Mouse (Mus musculus): ENCODE measurements around the gene Agt.

Agt gene

DNA sequence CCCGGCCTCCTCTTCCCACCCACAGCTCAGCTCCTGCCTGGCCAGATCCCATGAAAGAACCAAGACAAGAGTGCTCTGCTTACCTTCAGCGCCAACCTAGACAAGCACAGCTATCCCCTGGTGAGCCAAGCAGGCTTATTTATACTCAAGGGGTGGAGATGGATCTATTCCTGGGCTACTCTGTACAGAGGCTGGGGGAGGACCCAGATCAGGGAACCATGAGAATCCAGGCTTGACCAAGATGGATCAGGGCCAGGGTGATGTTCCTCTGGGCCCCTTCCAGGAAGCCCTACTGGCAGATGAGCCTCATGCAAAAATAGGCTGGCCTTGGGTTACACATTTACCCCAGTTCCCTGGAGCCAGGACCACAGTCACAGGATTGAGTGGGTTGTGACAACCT is at the start of gene Agt:
Gene Agt, minus strand, starts transcription at position 114 of the 400 bp plus-strand sequence.
- DNase-seq (ENCODE audit: low spot score in 2 of 2) = peak; percentile 40 to 42

DNA sequence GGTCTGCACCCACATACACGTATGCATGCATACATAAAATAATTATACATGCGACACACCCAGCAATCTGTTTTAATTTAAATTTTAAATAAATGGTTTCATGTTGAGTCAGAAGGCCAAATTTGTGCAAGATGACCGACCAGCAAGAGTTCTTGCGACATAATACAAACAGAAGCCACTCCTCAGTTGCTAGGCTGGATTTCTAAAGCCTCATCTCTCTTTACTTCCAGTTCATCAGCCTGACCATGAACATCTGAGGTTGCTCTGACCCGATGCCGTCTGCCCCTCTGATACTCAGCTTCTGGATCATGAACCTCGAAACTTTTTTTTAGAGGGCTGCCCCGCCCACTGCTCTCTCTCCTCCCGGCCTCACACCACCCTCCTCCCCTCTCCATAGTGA is 48.7 kb upstream of the Agt start:
- no peak for DNase-seq (ENCODE audit: low spot score in 2 of 2)

DNA sequence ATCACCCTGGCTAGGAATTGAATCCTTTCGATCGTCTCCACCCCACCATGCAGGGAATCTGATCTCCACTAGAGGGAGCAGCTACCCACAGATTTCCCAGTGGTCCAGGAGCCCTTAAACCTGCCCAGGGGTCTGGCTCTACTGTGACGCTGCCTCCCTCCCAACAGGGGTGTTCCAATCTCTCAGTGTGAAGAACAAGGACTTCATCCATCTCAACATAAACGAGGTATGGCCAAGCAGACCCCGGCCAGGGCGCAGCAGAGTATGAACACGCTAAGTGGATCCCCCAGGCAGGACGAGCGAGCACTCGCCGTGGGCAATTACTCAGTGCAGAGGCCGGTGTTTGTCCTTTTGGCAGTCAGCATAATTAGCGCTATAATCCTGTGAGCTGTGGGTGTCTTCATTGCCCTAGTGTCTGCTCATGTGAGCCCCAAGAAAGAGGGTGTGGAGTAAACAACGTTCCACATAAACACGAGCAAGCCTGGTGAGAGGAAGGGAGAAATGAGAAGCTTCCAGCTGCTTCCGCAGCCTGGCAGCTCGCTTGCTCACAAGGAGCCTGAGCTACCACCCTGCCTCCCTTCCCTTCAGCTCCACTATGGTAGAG is 47.9 kb upstream of the Agt start:
- peak; percentile 84 to 91 for DNase-seq (ENCODE audit: low spot score in 2 of 2)

DNA sequence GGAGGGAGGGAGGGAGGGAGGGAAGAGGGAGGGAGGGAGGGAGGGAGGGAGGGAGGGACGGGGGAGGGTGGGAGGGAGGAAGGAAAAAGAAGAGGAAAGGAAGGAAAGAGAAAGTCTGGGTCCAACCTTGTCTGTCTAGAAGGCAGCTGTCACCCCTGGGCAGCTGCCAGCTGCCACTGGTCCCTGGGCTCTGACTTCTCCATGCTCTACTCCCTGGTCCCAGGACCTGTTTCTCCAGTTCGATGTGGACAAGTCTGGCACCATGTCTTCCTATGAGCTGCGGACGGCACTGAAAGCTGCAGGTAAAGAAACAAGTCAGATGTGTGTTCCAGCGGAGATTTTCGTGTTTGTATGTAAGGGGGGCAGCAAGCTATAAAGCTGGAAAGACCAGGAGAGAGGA is 44.8 kb upstream of the Agt start:
- DNase-seq (ENCODE audit: low spot score in 2 of 2) = no peak

DNA sequence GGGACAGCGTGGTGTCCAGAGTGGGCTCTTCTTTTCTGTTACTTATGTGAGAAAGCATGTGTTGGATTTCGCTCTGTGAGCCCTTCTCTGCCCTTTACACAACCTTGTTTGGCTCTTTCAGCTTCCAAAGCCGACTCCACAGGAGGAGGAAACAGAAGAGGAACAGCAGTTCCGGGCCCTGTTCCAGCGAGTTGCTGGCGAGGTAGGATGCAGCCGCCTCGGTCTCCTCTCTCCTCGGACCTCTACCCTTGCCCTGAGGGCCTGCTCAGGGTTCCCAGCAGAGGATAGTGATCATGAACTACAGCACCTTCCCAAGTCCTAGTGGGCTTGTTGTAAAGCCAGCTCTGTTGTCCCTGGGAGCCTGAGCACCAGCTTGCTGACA is 39.5 kb upstream of the Agt start:
- DNase-seq (ENCODE audit: low spot score in 2 of 2) = no peak

DNA sequence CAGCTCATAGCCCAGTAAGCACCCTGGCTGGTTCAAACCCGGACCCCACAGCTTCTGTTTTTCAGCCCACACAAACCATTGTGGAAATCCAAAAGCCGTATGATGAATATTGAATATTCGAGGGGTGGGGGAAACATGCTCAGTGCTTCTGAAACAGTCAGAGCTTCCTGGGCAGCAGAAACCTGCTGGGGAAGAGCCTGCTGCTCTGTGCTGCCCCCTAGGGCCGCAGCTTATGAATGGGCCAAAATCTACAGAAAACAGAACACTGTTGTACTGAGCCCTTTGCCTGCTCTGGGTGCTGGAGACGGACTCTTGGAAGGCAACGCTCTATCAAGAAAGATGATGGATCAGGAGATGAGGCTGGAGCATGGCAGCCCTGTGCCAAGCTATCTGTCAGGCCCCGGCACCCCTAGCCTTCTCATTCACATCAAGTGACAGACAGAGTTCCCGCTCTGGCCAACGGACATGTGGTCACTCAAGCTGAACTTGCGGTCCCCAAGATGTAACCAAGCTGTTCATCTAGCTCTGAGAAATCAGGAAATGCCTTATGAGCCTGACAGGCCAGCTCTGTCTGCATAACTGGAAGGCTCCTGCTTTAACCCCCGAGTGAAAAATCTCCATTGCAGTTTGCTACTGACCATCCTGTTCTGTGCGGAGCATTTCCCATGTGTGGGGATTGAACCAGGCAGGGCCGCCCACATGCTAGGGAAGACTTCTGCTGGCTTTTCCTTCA is 38.9 kb upstream of the Agt start:
- no peak for DNase-seq (ENCODE audit: low spot score in 2 of 2)

DNA sequence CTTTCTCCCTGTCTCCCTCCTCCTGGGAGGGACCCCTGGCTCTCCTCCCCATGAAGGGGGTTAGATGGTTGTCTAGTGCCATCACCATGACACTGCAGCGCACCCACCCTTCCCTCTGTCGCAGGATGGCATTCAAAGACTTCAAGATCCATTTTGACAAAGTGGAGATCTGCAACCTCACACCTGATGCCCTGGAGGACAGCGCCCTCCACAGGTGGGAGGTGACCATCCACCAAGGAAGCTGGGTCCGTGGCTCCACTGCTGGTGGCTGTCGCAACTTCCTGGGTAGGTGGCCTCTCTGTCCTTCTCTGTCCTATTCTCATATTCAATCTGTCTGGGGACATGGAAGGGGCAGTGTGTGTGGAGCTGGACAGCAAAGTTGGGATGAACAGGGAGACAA is 34.6 kb upstream of the Agt start:
- DNase-seq (ENCODE audit: low spot score in 2 of 2) = no peak

DNA sequence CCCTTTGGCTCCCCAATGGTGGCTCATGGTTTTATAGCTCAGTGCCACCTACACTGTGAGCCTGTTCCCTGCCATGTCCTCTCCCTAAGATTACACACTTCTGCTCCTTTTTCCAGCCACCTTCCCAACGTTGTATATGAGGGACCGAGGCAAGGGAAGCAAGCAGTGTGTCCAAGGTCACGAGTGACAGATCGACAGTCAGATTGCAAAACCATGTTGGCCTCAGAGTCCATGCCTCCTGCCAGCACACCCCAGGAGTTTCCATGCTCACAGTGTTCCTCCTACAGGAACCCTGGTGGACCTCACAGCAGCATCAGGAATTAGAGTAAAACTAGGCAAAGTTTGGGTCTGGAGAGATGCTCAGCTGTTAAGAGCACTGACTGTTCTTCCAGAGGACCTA is 19.9 kb upstream of the Agt start:
- no peak for DNase-seq (ENCODE audit: low spot score in 2 of 2)

DNA sequence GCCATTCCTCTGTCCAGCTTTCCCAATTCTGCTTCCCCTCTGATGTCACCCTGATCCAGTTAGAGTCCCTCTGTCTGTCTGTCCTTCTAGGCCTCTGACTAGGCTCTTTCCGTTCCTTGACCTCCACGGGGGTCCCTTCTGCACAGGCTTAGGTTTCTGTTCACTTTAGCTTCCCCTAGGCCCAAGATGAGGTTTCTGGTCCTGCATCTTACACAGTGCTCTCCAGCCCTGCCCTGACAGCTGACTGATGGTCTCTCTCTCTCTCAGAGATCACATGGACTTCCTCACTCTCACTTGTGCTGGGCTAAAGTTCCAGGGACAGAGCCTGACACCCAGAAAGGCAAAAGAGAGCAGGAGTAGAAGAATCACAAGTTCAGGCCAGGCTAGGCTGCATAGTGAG is 17.1 kb upstream of the Agt start:
- DNase-seq (ENCODE audit: low spot score in 2 of 2) = no peak

DNA sequence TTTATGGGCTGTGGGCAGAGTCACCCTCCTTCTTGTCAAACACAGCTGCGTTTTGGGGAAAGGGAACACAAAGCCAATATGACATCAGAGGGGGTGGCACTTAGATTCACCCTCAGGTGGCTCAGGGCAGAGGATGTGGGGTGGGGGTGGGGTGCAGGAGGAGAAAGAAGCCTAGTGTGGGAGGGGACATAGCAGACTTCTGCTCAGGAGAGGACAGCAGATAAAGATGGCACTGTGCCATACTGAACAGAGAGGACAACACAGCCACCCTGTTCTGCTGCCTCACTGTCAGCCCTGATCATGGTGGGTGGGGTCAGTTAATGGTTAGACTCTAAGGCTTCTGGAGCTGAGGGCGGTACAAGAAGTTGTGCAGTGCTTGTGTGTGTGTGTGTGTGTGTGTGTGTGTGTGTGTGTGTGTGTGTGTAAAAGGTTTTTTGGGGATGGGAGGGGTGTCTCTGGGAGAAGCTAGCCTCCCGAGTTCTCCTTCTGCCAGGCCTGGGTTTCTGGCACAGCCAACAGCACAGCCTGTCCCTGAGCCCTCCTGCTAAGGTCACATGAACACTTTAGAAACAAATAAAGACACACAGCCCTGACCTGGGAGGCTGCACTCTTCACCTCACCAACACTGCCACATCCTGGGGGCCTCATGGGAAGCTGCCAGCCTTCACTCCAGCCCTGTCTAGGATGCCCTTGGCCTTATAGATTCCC is 16.4 kb upstream of the Agt start:
- DNase-seq (ENCODE audit: low spot score in 2 of 2) = no peak

DNA sequence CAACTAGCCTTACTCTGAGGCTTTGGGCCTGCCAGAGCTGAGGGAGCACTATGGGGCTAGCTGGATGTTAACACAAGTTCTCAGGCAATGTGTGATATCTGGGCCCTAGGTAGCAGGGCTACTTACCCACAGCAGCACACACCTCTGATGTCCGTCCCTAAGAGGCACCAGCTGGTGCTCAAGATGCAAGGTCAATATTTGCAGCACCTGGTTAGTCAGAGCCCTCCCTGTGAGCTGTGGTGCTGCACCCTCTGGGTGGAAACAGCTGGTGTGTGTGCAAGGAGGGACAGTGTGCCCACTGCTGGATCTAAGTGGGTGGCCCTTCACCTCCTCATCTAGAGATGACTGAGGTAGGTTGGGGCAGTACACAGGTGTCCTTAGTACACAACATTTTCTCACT is 7.2 kb upstream of the Agt start:
- DNase-seq (ENCODE audit: low spot score in 2 of 2) = no peak

DNA sequence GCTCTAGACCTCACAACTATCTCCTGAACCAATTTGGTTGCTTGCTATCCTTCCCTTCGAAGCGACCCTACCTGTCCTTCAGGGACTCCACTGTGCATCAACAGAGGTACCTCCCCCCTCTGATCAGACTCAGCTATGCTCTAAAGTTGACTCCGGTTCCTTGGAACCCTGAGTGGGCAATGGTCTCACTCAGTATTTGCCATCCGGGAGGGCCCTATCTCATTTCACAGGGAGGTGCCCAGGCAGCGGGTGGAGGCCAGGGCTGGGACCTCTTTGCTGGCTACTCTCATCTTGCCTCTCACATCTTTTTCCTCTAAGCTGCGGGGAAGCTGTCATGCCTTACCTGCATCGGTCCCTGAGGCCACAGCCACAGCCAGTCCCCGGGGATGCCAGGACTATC is 6.3 kb upstream of the Agt start, which contains the start of gene Capn9:
Gene Capn9, plus strand, starts transcription at position 301 of the 400 bp plus-strand sequence.
- DNase-seq (ENCODE audit: low spot score in 2 of 2) = no peak

DNA sequence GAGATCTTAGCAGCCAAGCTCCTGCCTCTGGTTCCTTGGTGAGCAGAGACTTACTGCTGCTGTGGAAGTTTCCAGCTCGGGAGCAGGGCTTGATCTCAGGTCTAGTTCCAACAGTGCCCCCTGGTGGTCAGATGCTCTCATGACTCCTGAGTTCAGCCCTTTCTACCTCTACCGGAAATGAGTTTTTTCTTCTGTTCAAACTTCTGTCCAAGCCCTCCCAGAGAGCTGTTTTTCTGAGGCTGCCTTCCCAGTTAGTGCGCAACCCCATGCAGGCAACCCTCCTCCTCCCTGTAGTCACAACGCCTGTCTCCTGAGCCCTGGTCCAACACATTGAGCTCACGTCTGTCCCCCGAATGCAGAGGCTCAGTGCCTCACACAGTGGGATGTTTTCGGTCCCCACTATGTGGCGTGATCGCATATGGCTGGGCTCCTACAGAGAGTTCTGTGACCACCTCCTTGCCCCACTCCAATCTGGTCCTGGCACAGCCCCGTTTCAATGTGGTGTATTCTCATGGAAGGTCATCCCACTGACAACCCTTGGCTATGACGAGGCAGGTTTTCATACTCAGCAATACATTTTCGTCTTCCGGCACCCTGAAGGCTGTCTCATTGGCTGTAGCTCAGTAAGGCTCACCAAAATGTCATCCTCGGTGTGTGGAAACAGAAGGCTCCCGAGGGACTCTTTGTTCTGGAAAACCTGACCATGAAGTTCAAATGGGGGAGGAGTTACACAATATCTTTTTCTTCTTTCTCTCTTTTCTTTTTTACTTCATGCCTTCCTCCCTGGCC is 4.2 kb upstream of the Agt start:
- peak; percentile 88 to 93 for DNase-seq (ENCODE audit: low spot score in 2 of 2)

DNA sequence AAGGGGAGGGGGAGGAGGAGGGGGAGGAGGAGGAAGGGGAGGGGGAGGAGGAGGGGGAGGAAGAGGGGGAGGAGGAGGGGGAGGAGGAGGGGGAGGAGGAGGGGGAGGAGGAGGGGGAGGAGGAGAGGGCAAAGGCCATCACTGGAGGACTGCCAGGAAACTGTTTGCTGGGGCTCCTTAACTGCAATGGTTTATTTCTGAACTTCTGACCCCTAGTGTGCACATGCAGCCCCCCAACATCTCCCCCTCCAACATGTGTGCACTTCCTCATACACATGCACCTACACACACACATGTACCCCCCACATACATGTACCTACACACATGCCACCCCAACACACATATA is 2.9 kb upstream of the Agt start:
- DNase-seq (ENCODE audit: low spot score in 2 of 2) = no peak

DNA sequence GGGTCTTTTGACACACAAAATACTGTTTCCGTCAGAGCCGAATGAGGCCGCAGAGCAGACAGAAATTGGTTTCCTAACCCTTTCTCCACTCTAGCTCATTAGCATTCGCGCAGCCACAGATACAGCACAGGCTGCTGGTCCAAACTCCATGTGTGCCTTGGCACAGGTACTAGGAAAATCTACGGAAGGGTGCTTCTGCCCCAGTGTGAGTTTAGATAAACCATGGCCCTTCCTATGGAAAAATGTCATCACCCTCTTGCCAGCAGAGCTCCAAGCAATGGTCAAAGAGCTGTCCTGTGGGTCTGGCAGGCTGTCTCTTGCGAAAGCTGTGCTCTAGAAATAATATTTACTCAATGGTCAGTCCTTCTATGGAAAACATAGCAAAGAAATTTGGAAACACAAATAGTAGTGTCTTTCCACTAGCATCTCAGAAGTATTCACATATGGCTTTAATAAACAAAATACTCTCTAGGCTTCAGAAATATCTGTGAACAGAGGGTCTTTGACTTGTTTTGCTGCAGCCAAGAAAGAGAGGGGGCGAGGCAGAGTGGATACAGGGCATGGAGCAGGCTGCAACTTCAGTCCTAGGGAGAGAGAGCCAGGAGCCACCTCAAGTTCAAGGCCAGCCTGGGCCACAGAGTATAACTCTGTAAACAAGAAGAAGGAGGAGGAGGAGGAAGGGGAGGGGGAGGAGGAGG is 2.4 kb upstream of the Agt start:
- DNase-seq (ENCODE audit: low spot score in 2 of 2) = no peak

DNA sequence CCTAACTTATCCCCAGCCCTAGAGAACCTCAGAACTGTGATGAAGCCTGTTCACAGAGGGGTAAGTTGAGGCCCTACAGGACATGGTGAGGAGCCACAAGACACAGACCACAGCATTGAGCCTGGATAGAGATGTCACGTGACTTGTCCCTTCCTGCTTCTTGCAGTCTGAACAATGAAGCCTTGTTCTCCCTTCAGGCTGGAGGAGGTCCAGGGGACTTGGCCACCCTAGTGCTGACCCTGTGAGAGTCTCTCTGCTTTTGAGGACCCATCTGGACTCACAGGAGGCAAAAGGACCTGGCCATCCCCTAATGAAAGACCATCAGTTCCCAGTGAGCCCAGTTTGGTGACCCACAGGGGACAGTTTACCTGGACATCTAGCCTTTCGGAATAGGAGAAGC is 406 bp downstream of the Agt start:
- peak; percentile 35 to 55 for DNase-seq (ENCODE audit: low spot score in 2 of 2)

DNA sequence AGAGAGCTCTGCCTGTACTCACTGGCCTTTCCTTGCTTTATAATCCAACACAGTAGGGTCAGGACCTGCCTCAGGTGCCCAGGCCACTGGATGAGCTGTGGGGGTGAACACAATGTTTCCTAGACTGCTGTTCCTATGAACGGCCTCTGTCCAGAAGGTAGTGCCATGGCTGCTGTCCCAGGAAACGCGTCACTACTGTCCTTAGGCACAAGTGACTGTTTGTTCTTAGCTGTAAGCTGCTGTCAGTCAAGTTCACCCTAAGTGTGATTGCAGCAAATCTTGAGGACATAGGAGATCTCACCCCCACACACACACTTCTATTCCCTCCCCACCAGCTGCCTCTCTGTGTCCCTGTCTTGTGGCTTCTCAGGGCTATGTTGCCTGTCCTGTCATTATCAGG is 1.9 kb downstream of the Agt start:
- DNase-seq (ENCODE audit: low spot score in 2 of 2) = no peak

DNA sequence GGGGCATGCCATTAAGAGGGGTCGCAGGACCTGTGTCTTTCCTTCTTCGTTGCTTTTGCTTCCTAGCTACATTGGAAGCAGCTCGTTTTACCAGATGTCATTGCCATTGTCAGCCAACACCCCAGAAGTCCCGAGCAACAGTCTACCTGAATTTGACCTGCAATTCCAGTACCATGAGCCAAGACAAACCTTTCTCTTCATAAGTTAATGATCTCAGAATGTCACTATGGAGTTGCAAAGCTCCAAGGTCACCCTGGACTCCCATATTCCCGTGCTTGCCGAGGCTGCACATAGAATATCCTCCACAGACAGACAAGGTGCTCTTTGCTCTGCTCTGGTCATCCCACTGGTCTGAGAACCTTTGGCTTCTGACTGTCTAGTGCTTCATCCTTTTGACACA is 2.4 kb downstream of the Agt start:
- no peak for DNase-seq (ENCODE audit: low spot score in 2 of 2)

DNA sequence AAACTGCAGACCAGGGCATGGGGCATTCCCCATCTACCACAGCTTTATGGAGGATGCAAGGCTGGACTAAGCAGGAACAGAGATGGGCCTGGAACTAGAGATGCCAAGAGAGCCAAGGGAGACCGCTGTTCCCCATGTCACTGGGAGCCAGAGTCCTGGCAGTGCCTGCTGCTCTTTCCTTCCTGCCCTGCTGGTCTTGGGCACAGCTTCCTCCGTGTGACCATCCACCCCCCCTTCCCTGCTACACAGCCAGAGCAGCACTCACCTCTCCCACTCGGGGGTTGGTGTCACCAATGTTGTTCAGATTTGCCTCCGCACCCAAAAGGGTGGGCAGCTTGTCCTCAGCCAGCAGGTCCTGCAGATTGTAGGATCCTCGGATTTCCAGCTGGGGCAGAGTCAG is 12.0 kb downstream of the Agt start:
- no peak for DNase-seq (ENCODE audit: low spot score in 2 of 2)

DNA sequence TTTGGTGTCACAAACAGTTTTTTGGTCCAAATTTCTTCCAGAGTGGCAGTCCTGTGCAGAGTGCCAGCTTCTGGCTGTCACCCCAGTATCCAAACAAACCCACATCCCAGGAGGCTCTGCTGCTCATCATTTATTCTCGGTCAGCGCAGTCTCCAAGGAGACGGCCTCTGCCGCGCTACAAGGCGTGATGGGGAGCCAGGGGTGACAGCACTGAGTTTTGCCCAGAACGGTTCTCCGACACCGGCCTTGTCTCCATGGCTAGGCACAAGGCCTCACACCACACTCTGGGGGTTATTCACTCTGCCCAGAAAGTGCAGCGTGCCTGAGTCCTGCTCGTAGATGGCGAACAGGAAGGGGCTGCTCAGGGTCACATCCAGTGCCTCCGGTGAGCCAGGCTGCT is 12.8 kb downstream of the Agt start:
- DNase-seq (ENCODE audit: low spot score in 2 of 2) = peak; percentile 36 to 66

DNA sequence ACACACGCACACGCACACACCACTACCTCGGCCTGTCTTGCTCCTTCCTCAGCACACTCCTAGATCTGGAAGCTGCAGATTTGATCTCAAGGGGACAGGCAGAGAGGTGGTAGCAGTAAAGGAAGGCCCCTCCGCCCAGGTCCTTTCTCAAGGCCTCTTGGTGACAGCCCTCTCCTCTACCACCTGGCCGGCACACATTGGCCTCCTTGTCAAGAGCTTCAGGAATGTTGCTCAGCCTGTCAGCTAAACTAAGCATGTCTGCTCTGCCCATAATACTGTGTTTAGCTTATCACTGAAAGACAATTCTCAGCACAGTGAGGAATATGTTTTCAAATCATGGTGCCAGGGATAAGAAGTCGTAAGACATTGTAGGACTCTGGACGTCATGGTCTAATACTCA is 13.3 kb downstream of the Agt start:
- no peak for DNase-seq (ENCODE audit: low spot score in 2 of 2)
